In the genomic region with DNA sequence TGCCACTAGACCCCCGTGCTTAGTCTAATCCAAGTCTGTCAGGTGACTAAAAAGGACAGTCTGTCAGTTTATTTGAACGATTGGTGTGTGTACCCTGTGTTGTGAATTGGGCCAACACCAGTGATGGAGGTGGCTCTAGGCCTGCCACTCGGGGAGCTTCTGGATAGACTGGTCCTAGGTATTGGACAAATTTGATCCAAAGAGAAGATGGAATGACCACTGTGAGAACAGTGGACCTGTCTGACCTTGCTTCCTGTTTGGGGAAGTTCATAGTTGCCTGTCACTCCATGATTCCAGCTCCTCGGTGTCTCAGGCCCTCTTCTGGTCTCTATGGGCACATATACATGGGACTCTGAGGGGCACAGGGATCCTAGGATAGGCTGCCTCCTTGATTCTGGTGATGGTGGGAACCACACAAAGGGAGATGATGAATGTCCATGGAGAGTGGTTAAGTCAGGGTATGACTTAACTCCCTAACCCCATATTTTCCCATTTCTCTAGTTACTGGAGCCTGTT, we compare ENCODE assay signal across 1 mouse cellular context.
TF ChIP-seq lines count a peak whose summit lies in the region.

No protein-coding gene starts in this region.

TF ChIP-seq in CH12.LX, 34 proteins besides CTCF, POLR2A, EP300 and RAD21:
- TF ChIP-seq JUND (conservative IDR thresholded peaks at IDR 0.05; ENCODE audit: low read depth, low read length) (no peak), SIN3A (IDR thresholded peaks at IDR 0.05; ENCODE audit: low read length) (no peak), HCFC1 (IDR thresholded peaks at IDR 0.05; ENCODE audit: low read depth, low read length) (no peak), ETS1 (conservative IDR thresholded peaks at IDR 0.05; ENCODE audit: low read depth, low read length) (no peak), CHD1 (IDR thresholded peaks at IDR 0.05; ENCODE audit: low read depth, low read length) (no peak), MAFK (IDR thresholded peaks at IDR 0.05; ENCODE audit: insufficient replicate concordance, low read length) (no peak), ZC3H11A (IDR thresholded peaks at IDR 0.05; ENCODE audit: low read depth, low read length) (no peak), GABPA (IDR thresholded peaks at IDR 0.05; ENCODE audit: insufficient replicate concordance, low read depth, low read length) (no peak)
